Mouse (Mus musculus) thymus, adult 2 months (tissue): Measurements from ENCODE around the gene Rnf212b.

Experiments used
- CTCF ChIP-seq: fragments of 200-500 bp; IDR thresholded peaks from 2 replicates; pipeline ENCODE4 v1.5.1; 2012; ENCODE audit warnings: mild to moderate bottlenecking, control low read depth, low read length, moderate library complexity, borderline replicate concordance; ENCODE audit not compliant: control insufficient read depth, poor library complexity, insufficient read depth; ENCODE audit errors: extremely low read depth
- POLR2A ChIP-seq: fragments of 200-500 bp; IDR thresholded peaks from 2 replicates; pipeline ENCODE4 v1.6.1; 2012; ENCODE audit warnings: mild to moderate bottlenecking, low read length, control low read depth, moderate library complexity; ENCODE audit not compliant: control insufficient read depth, poor library complexity, insufficient read depth; ENCODE audit errors: extremely low read depth

- no peak for TF ChIP-seq POLR2A
- no peak for TF ChIP-seq CTCF
Observed at GRCm38 (mm10) chr14:54868026-54868425, 54.1 kb downstream of the Rnf212b start.
